Mouse (Mus musculus) G1E (cell line): Measurements from ENCODE around the gene Hmgb2.

Source experiments
- CTCF ChIP-seq: IDR thresholded peaks from 2 replicates; pipeline ENCODE4 v1.5.1; 2012; ENCODE audit warnings: low read depth, low read length, inconsistent platforms, mixed read lengths
- GATA1 ChIP-seq: IDR thresholded peaks from 2 replicates; pipeline ENCODE4 v1.6.1; 2012; ENCODE audit warnings: borderline replicate concordance, low read length, inconsistent platforms, mixed read lengths
- GATA2 ChIP-seq: IDR thresholded peaks from 2 replicates; pipeline ENCODE4 v1.6.1; 2012; ENCODE audit warnings: low read depth, low read length, inconsistent platforms, borderline replicate concordance
- POLR2AphosphoS5 ChIP-seq: IDR thresholded peaks from 2 replicates; pipeline ENCODE4 v1.6.1; 2012; ENCODE audit warnings: low read depth, low read length, inconsistent platforms; ENCODE audit not compliant: insufficient replicate concordance
- TAL1 ChIP-seq: conservative IDR thresholded peaks from 2 replicates; pipeline ENCODE4 v1.6.1; 2012; ENCODE audit warnings: low read depth, low read length, inconsistent platforms, mixed read lengths

GRCm38 (mm10) chr8:57488312-57488765, 23.4 kb upstream of the Hmgb2 start:
- no peak for TF ChIP-seq CTCF
- no peak for TF ChIP-seq TAL1
- no peak for TF ChIP-seq POLR2AphosphoS5
- no peak for TF ChIP-seq GATA2
- no peak for TF ChIP-seq GATA1
